Mouse (Mus musculus) lung, embryonic 16.5 days (tissue): Measurements from ENCODE around the gene Gimap9. TPM values are rescaled to one million over a fixed set of nuclear protein-coding genes. Genes with fewer than 3 reads are reported as not detected.

Source experiments
- ATAC-seq: fragments of 200-750 bp; cut with Nextera tagmentation; 2 replicates; pipeline ENCODE4 v1.8.0; 2017; ENCODE audit warnings: low read depth, mild to moderate bottlenecking, moderate library complexity
- H3K27ac ChIP-seq: fragments of 300-500 bp; sonication (generic); 2 replicates; pipeline ENCODE4 v1.5.1; 2014; ENCODE audit warnings: mild to moderate bottlenecking, control low read depth, low read length
- H3K27me3 ChIP-seq: fragments of 300-500 bp; sonication (generic); 2 replicates; pipeline ENCODE4 v1.6.1; 2014; ENCODE audit warnings: low read depth, low read length, mixed read lengths; ENCODE audit not compliant: control insufficient read depth, insufficient read depth
- H3K36me3 ChIP-seq: fragments of 300-500 bp; sonication (generic); 2 replicates; pipeline ENCODE4 v1.6.1; 2014; ENCODE audit warnings: low read length; ENCODE audit not compliant: control insufficient read depth, insufficient read depth
- H3K4me1 ChIP-seq: fragments of 300-500 bp; sonication (generic); replicated peaks from 2 replicates; pipeline ENCODE4 v1.6.1; 2014; ENCODE audit warnings: low read length, mixed read lengths; ENCODE audit not compliant: control insufficient read depth, insufficient read depth
- H3K4me2 ChIP-seq: fragments of 300-500 bp; sonication (generic); 2 replicates; pipeline ENCODE4 v1.6.1; 2014; ENCODE audit warnings: low read depth, low read length, control low read depth
- H3K4me3 ChIP-seq: fragments of 300-500 bp; sonication (generic); 2 replicates; pipeline ENCODE4 v1.5.1; 2014; ENCODE audit warnings: mild to moderate bottlenecking, low read length, control low read depth
- H3K9ac ChIP-seq: fragments of 300-500 bp; sonication (generic); 2 replicates; pipeline ENCODE4 v1.6.1; 2014; ENCODE audit warnings: low read length, control low read depth
- H3K9me3 ChIP-seq: fragments of 300-500 bp; sonication (generic); 2 replicates; pipeline ENCODE4 v1.6.1; 2016; ENCODE audit warnings: low read length; ENCODE audit not compliant: control insufficient read depth
- WGBS: fragments of 180-500 bp; shearing (Covaris S2); extraction: QIAGEN DNeasy Blood & Tissue Kit; methylation state at CpG from one replicate; pipeline ENCODE4 v1.1.7; 2014; 5-methylcytosine and 5-hydroxymethylcytosine counted together
- polyA plus RNA-seq: library from polyadenylated mRNA; unstranded; fragments of >200 nt; fragmentation: Nextera tagmentation; extraction: Ambion mirVana; gene quantifications from 2 replicates; pipeline ENCODE4 v1.2.1, GENCODE M21; 2015

Gimap9 gene
- polyA plus RNA-seq, 1 experiment from 2014 or later = 14.6 TPM

DNA sequence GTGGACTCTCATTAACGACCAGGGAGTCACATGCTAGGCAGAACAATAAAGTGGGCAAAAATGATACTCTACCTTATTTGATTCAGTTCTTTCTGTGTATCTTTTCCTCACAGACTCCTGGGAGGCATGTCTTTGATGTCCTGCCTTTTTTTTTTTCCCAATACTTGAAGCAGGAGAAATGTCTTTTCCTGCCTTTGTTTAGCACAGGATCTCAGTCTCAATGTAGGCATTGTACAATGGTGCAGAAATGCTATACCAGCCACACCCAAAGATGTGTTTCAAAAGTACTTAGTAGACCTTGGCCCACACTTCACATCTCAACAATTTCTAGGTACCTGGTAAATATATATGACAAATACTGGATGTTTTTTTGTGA is 21.6 kb downstream of the Gimap9 start:
- H3K27me3 ChIP-seq = no peaks in the 10 kb centered on the region
- H3K4me3 ChIP-seq = no peak overlapping the region
- H3K4me1 ChIP-seq = no peaks in the 10 kb centered on the region
- H3K4me2 ChIP-seq = no peak overlapping the region
- H3K9ac ChIP-seq = no peak overlapping the region
- 17% methylated on average over 1 of the region's 1 CpGs for WGBS
- no peaks in the 10 kb centered on the region for H3K36me3 ChIP-seq
- peak overlapping the region; percentile 80 for H3K27ac ChIP-seq
- H3K9me3 ChIP-seq = no peaks in the 10 kb centered on the region; the same call in 1 of the 2 replicates
- ATAC-seq = no peak

DNA sequence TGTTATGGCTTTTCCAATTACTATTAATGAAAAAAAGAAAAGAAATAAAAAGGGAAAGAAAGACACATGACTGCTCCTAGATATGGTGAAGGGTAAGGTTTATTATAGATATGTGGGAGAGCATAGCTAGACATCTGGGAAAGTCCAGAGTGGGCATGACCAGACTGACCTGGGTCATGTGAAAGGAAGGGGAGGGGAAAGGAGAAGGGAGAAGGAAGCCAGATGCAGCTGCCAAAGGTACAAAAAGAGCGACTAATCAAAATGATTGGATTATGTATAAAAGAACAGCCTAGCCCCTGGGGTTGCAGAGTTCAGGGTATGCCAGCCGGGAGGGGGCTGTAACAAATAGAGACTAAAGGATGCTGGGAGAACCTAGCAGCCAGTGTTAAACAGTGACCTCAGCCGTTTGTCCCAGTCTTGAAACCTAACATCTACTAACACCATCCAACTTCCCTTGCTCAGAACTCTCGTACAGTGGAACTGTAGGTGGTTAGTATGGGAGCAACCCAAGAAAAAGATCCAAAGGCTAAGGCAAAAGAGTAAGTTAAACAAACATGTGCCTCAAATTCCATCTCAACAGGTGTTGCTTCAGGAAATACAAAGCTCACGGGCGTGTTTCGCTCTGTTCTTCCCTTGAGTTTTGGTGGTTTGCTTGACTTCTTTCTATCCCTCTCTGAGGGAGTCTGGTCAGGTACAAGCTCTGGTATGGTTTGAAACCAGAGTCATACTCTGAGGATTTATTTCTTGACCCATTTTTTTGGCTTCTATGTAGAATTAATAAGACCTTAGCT is 22.3 kb downstream of the Gimap9 start:
- no peak overlapping the region for H3K4me3 ChIP-seq
- H3K4me2 ChIP-seq = no peak overlapping the region
- H3K4me1 ChIP-seq = no peaks in the 10 kb centered on the region
- no peaks in the 10 kb centered on the region for H3K36me3 ChIP-seq
- H3K9me3 ChIP-seq = no peaks in the 10 kb centered on the region; the same call in 1 of the 2 replicates
- no peak for ATAC-seq
- H3K27me3 ChIP-seq = no peaks in the 10 kb centered on the region
- 68% methylated on average over 7 of the region's 7 CpGs for WGBS
- H3K27ac ChIP-seq = peak overlapping the region; percentile 45
- H3K9ac ChIP-seq = no peak overlapping the region

GRCm38 (mm10) chr6:48698888-48699287 is 23.0 kb downstream of the Gimap9 start:
- Histone ChIP-seq H3K4me1 (no peaks in the 10 kb centered on the region), H3K27me3 (no peaks in the 10 kb centered on the region), H3K27ac (no peak overlapping the region), H3K9me3 (no peaks in the 10 kb centered on the region; the same call in 1 of the 2 replicates), H3K9ac (no peak overlapping the region), H3K36me3 (no peaks in the 10 kb centered on the region), H3K4me2 (no peak overlapping the region), H3K4me3 (no peak overlapping the region)
- no peak for ATAC-seq
- 63% methylated on average over 3 of the region's 3 CpGs for WGBS

- 34% methylated on average over 5 of the region's 5 CpGs for WGBS
- Histone ChIP-seq H3K4me3 (no peak overlapping the region), H3K9ac (no peak overlapping the region), H3K36me3 (no peaks in the 10 kb centered on the region), H3K27ac (peak overlapping the region; percentile 88), H3K9me3 (no peaks in the 10 kb centered on the region; the same call in 1 of the 2 replicates), H3K27me3 (no peaks in the 10 kb centered on the region), H3K4me2 (no peak overlapping the region), H3K4me1 (no peaks in the 10 kb centered on the region)
- ATAC-seq = peak; percentile 89
Measured at GRCm38 (mm10) chr6:48700251-48701075, 24.5 kb downstream of the Gimap9 start.

DNA sequence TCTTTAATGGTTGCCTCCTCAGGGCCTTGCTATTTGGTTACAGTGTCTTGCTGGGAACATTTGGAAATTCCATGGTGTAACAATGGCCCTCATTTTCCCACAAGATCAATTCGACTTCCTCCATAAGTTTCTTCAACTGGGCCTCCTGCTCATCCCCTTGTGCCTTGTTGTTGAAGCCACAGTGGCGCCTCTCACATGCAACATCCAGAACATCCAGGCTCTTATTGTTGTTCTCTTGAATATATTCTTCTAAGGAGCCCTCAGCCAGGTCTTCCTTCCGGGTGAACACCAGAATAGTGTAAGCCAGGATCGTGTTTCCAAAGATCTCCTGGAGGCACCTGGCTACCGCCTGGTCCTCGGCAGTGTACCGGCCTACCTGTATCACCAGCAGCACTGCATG is 26.2 kb downstream of the Gimap9 start:
- Histone ChIP-seq H3K27ac (peak overlapping the region; percentile 31), H3K4me2 (no peak overlapping the region), H3K9ac (no peak overlapping the region), H3K36me3 (no peaks in the 10 kb centered on the region), H3K9me3 (no peaks in the 10 kb centered on the region), H3K27me3 (no peaks in the 10 kb centered on the region), H3K4me3 (no peak overlapping the region), H3K4me1 (no peaks in the 10 kb centered on the region)
- WGBS = 86% methylated on average over 7 of the region's 7 CpGs
- no peak for ATAC-seq

- Histone ChIP-seq H3K4me1 (no peaks in the 10 kb centered on the region), H3K4me3 (no peak overlapping the region), H3K36me3 (no peaks in the 10 kb centered on the region), H3K9me3 (no peaks in the 10 kb centered on the region), H3K27ac (no peak overlapping the region; the same call in 1 of the 2 replicates), H3K4me2 (no peak overlapping the region), H3K27me3 (no peaks in the 10 kb centered on the region), H3K9ac (no peak overlapping the region)
- 69% methylated on average over 5 of the region's 5 CpGs for WGBS
- ATAC-seq = no peak
Measured at GRCm38 (mm10) chr6:48702601-48703000, 26.7 kb downstream of the Gimap9 start.

GRCm38 (mm10) chr6:48704146-48704545 is 28.2 kb downstream of the Gimap9 start:
- no peak overlapping the region for H3K9ac ChIP-seq
- no peak for ATAC-seq

GRCm38 (mm10) chr6:48706130-48706529 is 30.2 kb downstream of the Gimap9 start:
- Histone ChIP-seq H3K4me1 (no peaks in the 10 kb centered on the region), H3K4me2 (peak overlapping the region; percentile 24), H3K9ac (peak overlapping the region; percentile 43), H3K9me3 (no peaks in the 10 kb centered on the region), H3K27ac (peak overlapping the region; percentile 22; the same call in 1 of the 2 replicates), H3K36me3 (no peaks in the 10 kb centered on the region), H3K27me3 (no peaks in the 10 kb centered on the region), H3K4me3 (peak overlapping the region; percentile 22; the same call in 1 of the 2 replicates)
- 28% methylated on average over 3 of the region's 3 CpGs for WGBS
- ATAC-seq = no peak

More at GRCm38 (mm10) chr6:48704146-48704545, 28.2 kb downstream of the Gimap9 start:
- no peaks in the 10 kb centered on the region for H3K36me3 ChIP-seq
- no peaks in the 10 kb centered on the region for H3K4me1 ChIP-seq
- no peak overlapping the region for H3K27ac ChIP-seq
- no peaks in the 10 kb centered on the region for H3K27me3 ChIP-seq
- no peak overlapping the region for H3K4me2 ChIP-seq
- no peak overlapping the region for H3K4me3 ChIP-seq
- no peaks in the 10 kb centered on the region for H3K9me3 ChIP-seq

GRCm38 (mm10) chr6:48718455-48718854 is 42.5 kb downstream of the Gimap9 start, which contains the start of the genes Gm28053 and Gimap7:
Gene Gm28053 (plus strand): TSS chr6:48718607.
Gene Gimap7 (plus strand): TSS chr6:48718621.
- H3K9me3 ChIP-seq = no peaks in the 10 kb centered on the region
- no peak within 1 kb of the TSS for H3K4me2 ChIP-seq
- no peaks in the 10 kb centered on the region for H3K36me3 ChIP-seq
- H3K27ac ChIP-seq = no peak within 1 kb of the TSS
- H3K4me3 ChIP-seq = no peak within 1 kb of the TSS
- H3K4me1 ChIP-seq = no peaks in the 10 kb centered on the region
- no peaks in the 10 kb centered on the region for H3K27me3 ChIP-seq
- ATAC-seq = no peak
- WGBS = 59% methylated on average over 2 of the region's 2 CpGs
- H3K9ac ChIP-seq = no peak within 1 kb of the TSS
